Mouse (Mus musculus): ENCODE results near the gene Pla2g4a. TPM values are rescaled to one million over a fixed set of nuclear protein-coding genes. Genes with fewer than 3 reads are reported as not detected.
"Not testable (repeated sequence)": the region's sequence is repeated elsewhere in the genome, so short reads cannot be mapped to it uniquely, and the experiment has no call there.

Gene Pla2g4a
- polyA plus RNA-seq, 1 experiment from 2014 or later, result 1.2 TPM

DNA sequence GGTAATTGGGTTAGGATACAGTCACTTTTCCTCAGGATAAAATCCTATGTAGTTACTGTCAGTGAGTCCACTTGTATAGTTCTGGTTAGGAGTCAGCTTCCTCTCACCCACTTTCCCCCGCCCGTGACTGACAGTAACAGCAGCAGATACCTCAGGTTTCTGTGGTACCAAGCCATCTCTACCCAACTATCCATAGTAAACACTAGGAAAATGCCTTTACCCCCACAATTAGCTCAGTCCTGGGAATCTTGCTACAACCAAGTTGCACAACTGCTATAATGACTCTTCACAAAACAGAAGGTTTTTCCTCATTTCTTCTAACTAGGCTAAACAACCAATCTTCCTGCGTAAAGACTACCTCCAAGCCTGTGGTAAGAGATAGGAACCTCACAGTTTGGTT is 14.7 kb downstream of the Pla2g4a start:
- ATAC-seq, result no peak
- Histone ChIP-seq H3K9me3 (replicated peaks; ENCODE audit: control insufficient read depth, low read length) (no peaks in the 10 kb centered on the region), H3K4me1 (ENCODE audit: control insufficient read depth, insufficient read depth, low read length) (no peaks in the 10 kb centered on the region), H3K4me3 (ENCODE audit: low read depth, low read length) (no peak overlapping the region), H3K4me2 (ENCODE audit: low read length) (no peak overlapping the region), H3K27me3 (replicated peaks; ENCODE audit: control insufficient read depth, insufficient read depth, low read length) (no peaks in the 10 kb centered on the region), H3K27ac (ENCODE audit: low read depth, low read length) (no peak overlapping the region), H3K9ac (ENCODE audit: low read length) (no peak overlapping the region), H3K36me3 (ENCODE audit: control insufficient read depth, insufficient read depth, low read length) (no peaks in the 10 kb centered on the region)
- 93% methylated on average over 3 of the region's 3 CpGs for WGBS
- no peak for DNase-seq (ENCODE audit: low spot score)

DNA sequence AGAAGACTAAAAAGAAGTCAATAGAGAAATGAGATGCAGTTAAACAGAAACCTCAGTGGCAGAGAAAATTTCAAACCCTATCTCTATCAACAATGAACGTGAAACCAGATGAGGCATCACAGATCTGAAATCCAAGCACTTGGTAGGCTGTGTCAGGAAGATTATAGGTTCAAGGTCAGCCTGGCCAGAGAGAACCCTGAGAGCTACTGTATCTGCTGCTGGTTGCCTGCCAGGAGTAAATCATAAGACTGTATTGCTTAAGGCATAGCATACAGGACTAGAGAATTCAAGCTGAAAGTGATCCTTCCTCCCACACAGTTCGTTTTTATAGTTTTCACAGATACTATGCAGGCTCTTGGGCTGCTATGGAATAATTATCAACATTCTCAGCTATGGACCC is 17.5 kb downstream of the Pla2g4a start:
- ATAC-seq, result no peak
- 77% methylated on average over 2 of the region's 2 CpGs for WGBS

DNA sequence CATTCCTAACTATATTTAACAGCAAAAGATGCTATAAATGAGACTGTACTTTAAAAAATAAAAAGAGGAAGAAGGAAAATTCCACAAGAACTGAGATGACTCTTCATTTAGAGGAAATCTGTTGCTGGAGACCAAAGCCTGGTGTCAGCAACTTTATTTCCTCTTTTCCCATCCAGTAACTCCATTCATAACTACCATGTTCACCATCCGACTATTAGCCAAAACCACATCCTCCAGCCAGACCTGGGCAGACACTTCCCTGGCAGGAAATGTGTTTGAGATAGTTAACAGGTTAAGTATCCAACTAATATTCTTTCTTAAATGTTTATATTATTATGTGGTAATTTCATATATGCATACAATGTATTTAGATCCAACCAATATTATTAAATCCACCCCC is 20.8 kb downstream of the Pla2g4a start:
- Histone ChIP-seq H3K36me3 (ENCODE audit: control insufficient read depth, insufficient read depth, low read length) (no peaks in the 10 kb centered on the region), H3K4me1 (ENCODE audit: control insufficient read depth, insufficient read depth, low read length) (no peaks in the 10 kb centered on the region), H3K4me2 (ENCODE audit: low read length) (no peak overlapping the region), H3K9me3 (replicated peaks; ENCODE audit: control insufficient read depth, low read length) (no peaks in the 10 kb centered on the region), H3K27ac (ENCODE audit: low read depth, low read length) (no peak overlapping the region), H3K4me3 (ENCODE audit: low read depth, low read length) (no peak overlapping the region), H3K9ac (ENCODE audit: low read length) (no peak overlapping the region), H3K27me3 (replicated peaks; ENCODE audit: control insufficient read depth, insufficient read depth, low read length) (no peaks in the 10 kb centered on the region)
- DNase-seq (ENCODE audit: low spot score) (no peak), ATAC-seq (no peak)
- 91% methylated on average over 1 of the region's 1 CpGs for WGBS

More for the DNA sequence above, 17.5 kb downstream of the Pla2g4a start:
- no peaks in the 10 kb centered on the region for H3K27me3 ChIP-seq (replicated peaks; ENCODE audit: control insufficient read depth, insufficient read depth, low read length)
- H3K4me2 ChIP-seq (ENCODE audit: low read length), result no peak overlapping the region
- no peaks in the 10 kb centered on the region for H3K9me3 ChIP-seq (replicated peaks; ENCODE audit: control insufficient read depth, low read length)
- H3K27ac ChIP-seq (ENCODE audit: low read depth, low read length), result no peak overlapping the region
- no peak for DNase-seq (ENCODE audit: low spot score)
- no peak overlapping the region for H3K9ac ChIP-seq (ENCODE audit: low read length)
- H3K4me3 ChIP-seq (ENCODE audit: low read depth, low read length), result no peak overlapping the region
- H3K4me1 ChIP-seq (ENCODE audit: control insufficient read depth, insufficient read depth, low read length), result no peaks in the 10 kb centered on the region
- H3K36me3 ChIP-seq (ENCODE audit: control insufficient read depth, insufficient read depth, low read length), result no peaks in the 10 kb centered on the region

DNA sequence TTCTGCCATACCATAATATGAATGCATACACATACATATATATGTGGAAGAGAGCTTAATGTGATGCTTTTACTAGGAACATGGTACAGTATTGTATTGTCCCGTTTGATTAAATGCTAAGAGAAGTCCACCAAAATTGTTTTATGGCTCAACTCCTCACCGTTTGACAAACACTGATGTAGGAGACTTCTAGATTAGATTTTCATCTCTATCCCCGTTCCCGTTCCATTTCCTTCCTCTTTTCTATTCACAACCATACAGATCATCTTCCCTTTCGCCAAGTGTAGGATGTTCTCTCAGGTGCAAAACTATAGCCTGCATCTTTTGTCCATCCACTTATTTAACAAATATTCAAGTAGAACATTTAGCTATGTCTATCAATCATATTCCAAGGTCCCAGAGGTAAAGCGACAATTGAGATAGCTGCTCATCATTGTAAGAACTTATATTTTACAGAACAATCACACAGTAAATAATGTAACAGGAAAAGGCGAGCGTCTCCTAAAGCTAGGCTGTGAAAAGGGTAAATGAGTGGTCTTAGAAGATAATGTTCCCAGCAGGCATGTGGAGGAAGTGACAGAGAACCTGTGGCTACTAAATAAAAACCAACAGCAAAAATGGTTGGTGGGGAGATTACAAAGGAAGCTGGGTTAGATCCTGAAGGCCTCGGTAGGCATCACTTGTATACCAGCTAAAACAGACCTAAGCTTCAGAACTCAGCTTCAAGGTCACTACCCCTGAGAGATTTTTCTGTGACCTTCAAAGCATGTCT is 21.6 kb downstream of the Pla2g4a start:
- no peak overlapping the region for H3K4me2 ChIP-seq (ENCODE audit: low read length)
- H3K27ac ChIP-seq (ENCODE audit: low read depth, low read length), result no peak overlapping the region
- no peak overlapping the region for H3K9ac ChIP-seq (ENCODE audit: low read length)
- H3K9me3 ChIP-seq (replicated peaks; ENCODE audit: control insufficient read depth, low read length), result no peaks in the 10 kb centered on the region
- 94% methylated on average over 9 of the region's 9 CpGs for WGBS
- H3K36me3 ChIP-seq (ENCODE audit: control insufficient read depth, insufficient read depth, low read length), result no peaks in the 10 kb centered on the region
- ATAC-seq (no peak), DNase-seq (ENCODE audit: low spot score) (no peak)
- no peaks in the 10 kb centered on the region for H3K27me3 ChIP-seq (replicated peaks; ENCODE audit: control insufficient read depth, insufficient read depth, low read length)
- H3K4me1 ChIP-seq (ENCODE audit: control insufficient read depth, insufficient read depth, low read length), result no peaks in the 10 kb centered on the region
- H3K4me3 ChIP-seq (ENCODE audit: low read depth, low read length), result no peak overlapping the region

DNA sequence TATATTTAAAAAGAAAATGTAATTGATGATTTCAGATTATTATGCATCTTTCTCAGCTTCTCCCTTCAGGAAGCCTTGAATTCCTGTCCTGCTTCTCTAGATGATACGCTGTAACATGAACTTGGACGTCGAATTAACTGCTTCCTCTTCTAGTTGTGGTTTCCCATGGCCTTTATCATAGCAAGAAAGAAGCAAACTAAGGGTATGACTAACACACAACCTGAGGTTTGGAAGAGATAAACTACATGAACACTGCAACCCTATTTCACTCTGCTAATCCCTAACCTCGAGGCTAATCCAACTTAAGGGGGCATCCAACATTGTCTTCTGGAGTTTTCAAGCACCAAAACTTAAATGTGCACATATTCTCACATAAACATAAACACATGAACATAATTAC is 23.3 kb downstream of the Pla2g4a start:
- no peak for ATAC-seq
- H3K27ac ChIP-seq (ENCODE audit: low read depth, low read length), result no peak overlapping the region
- no peak overlapping the region for H3K4me2 ChIP-seq (ENCODE audit: low read length)
- H3K4me3 ChIP-seq (ENCODE audit: low read depth, low read length), result no peak overlapping the region
- no peak overlapping the region for H3K9ac ChIP-seq (ENCODE audit: low read length)
- WGBS, result 86% methylated on average over 4 of the region's 4 CpGs
- no peak for DNase-seq (ENCODE audit: low spot score)
- H3K4me1 ChIP-seq (ENCODE audit: control insufficient read depth, insufficient read depth, low read length), result no peaks in the 10 kb centered on the region
- H3K9me3 ChIP-seq (replicated peaks; ENCODE audit: control insufficient read depth, low read length), result no peaks in the 10 kb centered on the region
- no peaks in the 10 kb centered on the region for H3K36me3 ChIP-seq (ENCODE audit: control insufficient read depth, insufficient read depth, low read length)
- no peaks in the 10 kb centered on the region for H3K27me3 ChIP-seq (replicated peaks; ENCODE audit: control insufficient read depth, insufficient read depth, low read length)

DNA sequence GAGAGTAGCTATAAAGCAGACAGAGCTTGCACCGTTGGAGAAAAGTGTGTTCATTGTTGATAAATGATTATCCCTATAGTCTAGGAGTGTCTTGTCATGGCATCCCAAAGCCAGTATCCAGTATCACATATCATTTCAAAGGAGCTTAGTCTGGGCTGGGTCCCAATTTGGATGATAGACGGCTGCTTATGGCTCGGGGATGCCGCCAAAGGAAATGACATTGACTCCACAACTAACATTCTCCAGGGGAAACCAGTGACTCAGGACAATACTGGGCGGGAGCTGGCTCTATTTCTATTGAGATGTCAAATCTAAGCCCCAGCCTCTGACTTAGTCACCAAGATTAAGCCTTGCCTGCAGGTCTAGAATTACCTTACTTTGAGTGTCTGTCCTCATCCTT is 31.9 kb downstream of the Pla2g4a start:
- ATAC-seq, result no peak
- H3K27ac ChIP-seq (ENCODE audit: low read depth, low read length), result no peak overlapping the region

DNA sequence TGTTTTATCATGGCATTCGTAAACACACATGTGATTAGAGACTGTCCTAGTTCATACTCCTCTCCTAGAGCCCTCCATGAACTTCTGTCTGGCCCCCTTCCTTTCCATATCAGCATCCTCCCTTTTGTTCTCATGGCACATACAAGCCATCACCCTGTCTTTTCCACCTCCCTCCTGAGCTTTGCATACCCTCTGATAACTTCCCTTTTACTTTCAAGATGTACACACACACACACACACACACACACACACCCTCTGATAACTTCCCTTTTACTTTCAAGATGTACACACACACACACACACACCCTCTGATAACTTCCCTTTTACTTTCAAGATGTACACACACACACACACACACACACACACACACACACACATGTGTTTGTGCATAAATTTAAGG is 37.4 kb downstream of the Pla2g4a start:
- not testable (repeated sequence) for H3K27me3 ChIP-seq (replicated peaks; ENCODE audit: control insufficient read depth, insufficient read depth, low read length); H3K4me1 ChIP-seq (ENCODE audit: control insufficient read depth, insufficient read depth, low read length); H3K9me3 ChIP-seq (replicated peaks; ENCODE audit: control insufficient read depth, low read length); H3K36me3 ChIP-seq (ENCODE audit: control insufficient read depth, insufficient read depth, low read length); ATAC-seq; H3K9ac ChIP-seq (ENCODE audit: low read length); H3K4me2 ChIP-seq (ENCODE audit: low read length); H3K27ac ChIP-seq (ENCODE audit: low read depth, low read length); DNase-seq (ENCODE audit: low spot score); H3K4me3 ChIP-seq (ENCODE audit: low read depth, low read length)
- WGBS, result 88% methylated on average over 1 of the region's 1 CpGs

More for the DNA sequence above, 31.9 kb downstream of the Pla2g4a start:
- Histone ChIP-seq H3K4me1 (ENCODE audit: control insufficient read depth, insufficient read depth, low read length) (no peaks in the 10 kb centered on the region), H3K4me2 (ENCODE audit: low read length) (no peak overlapping the region), H3K4me3 (ENCODE audit: low read depth, low read length) (no peak overlapping the region), H3K27me3 (replicated peaks; ENCODE audit: control insufficient read depth, insufficient read depth, low read length) (no peaks in the 10 kb centered on the region), H3K9me3 (replicated peaks; ENCODE audit: control insufficient read depth, low read length) (no peaks in the 10 kb centered on the region), H3K9ac (ENCODE audit: low read length) (no peak overlapping the region), H3K36me3 (ENCODE audit: control insufficient read depth, insufficient read depth, low read length) (no peaks in the 10 kb centered on the region)
- DNase-seq (ENCODE audit: low spot score), result no peak
- 82% methylated on average over 5 of the region's 5 CpGs for WGBS

DNA sequence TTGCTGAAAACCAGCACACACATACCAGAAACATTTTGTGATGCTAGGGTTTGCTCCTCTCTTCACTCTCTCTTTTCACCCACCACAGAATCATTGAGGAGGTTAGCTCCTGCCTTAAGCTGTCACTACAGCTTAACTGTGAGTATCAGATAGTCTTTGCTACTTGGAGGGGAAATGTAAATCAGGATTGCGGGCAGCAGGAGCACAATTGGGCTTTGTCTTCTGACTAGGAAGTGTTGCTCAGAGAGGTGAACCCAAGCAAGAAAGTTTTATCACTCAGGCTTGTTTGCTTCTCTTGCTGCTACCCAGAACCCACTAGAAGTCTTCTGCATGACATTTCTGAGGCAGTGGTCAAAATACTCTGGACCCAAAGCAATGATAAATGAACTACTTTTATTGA is 38.9 kb downstream of the Pla2g4a start:
- WGBS, result 15% methylated on average over 1 of the region's 1 CpGs
- Histone ChIP-seq H3K4me2 (ENCODE audit: low read length) (no peak overlapping the region), H3K4me1 (ENCODE audit: control insufficient read depth, insufficient read depth, low read length) (no peaks in the 10 kb centered on the region), H3K4me3 (ENCODE audit: low read depth, low read length) (no peak overlapping the region), H3K9me3 (replicated peaks; ENCODE audit: control insufficient read depth, low read length) (no peaks in the 10 kb centered on the region), H3K27ac (ENCODE audit: low read depth, low read length) (no peak overlapping the region), H3K36me3 (ENCODE audit: control insufficient read depth, insufficient read depth, low read length) (no peaks in the 10 kb centered on the region), H3K9ac (ENCODE audit: low read length) (no peak overlapping the region), H3K27me3 (replicated peaks; ENCODE audit: control insufficient read depth, insufficient read depth, low read length) (no peaks in the 10 kb centered on the region)
- DNase-seq (ENCODE audit: low spot score), result no peak
- ATAC-seq, result no peak

DNA sequence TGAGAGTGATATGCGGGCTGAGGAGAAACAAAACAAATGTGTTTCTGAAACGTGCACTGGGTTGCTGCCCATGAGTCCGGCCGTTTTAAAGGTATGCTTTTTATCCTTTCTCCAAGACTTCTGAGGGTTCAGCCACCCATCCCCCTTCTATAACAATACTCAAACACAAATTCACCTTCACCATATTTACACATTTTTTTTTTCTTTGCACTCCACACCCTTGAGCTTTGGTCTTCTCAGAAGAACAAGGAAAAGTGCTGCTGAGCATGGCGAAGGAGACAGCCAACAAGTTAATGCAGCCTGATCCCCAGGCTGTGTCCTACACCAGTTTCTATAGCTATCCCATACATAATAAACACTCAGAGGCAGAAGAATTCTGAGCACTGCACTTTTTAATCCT is 39.8 kb downstream of the Pla2g4a start:
- no peaks in the 10 kb centered on the region for H3K9me3 ChIP-seq (replicated peaks; ENCODE audit: control insufficient read depth, low read length)
- H3K4me1 ChIP-seq (ENCODE audit: control insufficient read depth, insufficient read depth, low read length), result no peaks in the 10 kb centered on the region
- ATAC-seq (no peak), DNase-seq (ENCODE audit: low spot score) (no peak)
- no peak overlapping the region for H3K9ac ChIP-seq (ENCODE audit: low read length)
- H3K27me3 ChIP-seq (replicated peaks; ENCODE audit: control insufficient read depth, insufficient read depth, low read length), result no peaks in the 10 kb centered on the region
- H3K4me2 ChIP-seq (ENCODE audit: low read length), result no peak overlapping the region
- no peak overlapping the region for H3K27ac ChIP-seq (ENCODE audit: low read depth, low read length)
- 85% methylated on average over 5 of the region's 5 CpGs for WGBS
- H3K36me3 ChIP-seq (ENCODE audit: control insufficient read depth, insufficient read depth, low read length), result no peaks in the 10 kb centered on the region
- no peak overlapping the region for H3K4me3 ChIP-seq (ENCODE audit: low read depth, low read length)
